Mouse (Mus musculus) adrenal gland, adult (tissue): Measurements from ENCODE around the gene Taf7l.

ENCODE experiments used
- DNase-seq, 2 experiments: peaks; one replicate each; pipeline ENCODE4 v3.0.0; 2022 to 2023; ENCODE audit warnings: low spot score in 1 of 2; ENCODE audit not compliant: inconsistent age in 2 of 2

Taf7l gene

DNA sequence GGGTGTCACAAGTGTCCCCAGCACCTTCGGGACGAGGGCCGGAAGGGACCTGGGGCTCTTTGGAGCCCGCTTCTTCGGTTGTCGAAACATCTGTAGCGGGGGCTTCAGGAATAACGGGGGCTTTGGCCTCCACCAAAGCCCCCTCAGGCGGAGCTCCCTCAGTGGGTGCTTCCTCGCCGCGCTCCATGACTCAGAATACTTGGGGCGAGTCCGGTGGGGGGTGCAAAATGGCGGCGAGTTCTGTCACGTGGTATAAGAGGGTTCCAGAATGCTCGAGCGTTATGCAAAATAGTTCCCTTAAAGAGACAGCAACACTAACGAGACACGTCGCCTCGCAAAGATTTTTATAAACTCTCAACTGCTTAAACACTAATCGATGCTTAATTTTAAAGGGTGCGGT lies at the start of gene Taf7l:
TSS of gene Taf7l (minus strand) at position 201 of the 400 bp plus-strand sequence.
- DNase-seq = no peak

DNA sequence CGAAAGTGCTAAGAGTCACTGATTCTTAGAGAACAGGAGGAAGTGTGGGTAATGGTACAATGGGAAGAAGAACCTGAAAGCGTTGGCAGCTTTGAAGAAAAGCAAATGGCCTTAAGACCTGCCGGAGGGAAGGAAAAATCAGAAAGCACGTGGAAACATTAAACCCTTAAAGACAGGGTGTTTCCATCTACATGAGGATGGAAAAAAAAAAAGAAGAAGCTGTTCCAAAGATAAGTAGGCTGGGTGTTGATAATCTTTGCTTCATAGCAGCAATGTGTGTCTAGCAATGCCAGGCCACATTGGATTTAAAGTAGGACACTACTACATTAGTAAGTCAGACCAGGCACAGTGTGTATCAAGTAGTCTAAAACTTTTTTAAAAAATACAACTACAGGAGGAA lies 49.0 kb upstream of the Taf7l start:
- no peak for DNase-seq

GRCm38 (mm10) chrX:134523772-134524171 lies 47.5 kb upstream of the Taf7l start:
- DNase-seq = no peak

DNA sequence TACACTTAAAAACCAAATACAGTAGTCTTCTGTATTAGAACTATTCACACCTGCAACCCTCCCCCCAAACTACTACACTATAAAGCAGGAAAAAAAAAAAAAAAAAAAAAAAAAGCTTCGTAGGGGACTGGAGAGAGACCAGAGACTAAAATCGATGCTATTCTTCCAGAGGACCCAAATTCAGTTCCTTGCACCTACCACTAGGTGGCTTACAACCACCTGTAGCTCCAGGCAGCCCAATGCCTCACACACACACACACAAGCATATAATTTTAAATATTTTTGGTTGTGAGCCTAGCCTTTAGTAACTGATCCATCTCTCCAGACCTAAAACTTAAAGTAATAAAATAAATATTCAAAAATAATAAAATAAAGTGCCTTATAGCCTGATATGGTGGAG lies 33.2 kb upstream of the Taf7l start:
- no peak for DNase-seq

DNA sequence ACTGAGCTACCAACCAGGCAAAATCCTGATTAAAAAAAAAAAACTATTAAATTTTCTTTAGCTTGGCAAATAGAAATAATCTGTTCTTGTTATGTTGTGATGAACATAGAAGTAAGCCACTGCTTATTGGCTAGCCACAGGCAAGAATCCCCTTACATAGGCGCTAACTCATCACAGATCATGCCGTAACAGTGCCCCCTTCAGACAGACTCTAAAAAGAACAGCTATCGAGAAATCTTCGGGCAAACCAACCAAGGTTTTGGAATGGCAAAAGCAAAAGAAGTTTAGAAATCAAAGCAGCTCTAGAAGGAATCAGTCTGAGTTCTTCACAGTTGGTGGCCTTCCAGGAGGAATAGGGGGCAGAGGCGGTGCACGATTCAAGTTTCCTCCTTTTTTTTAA lies 31.7 kb upstream of the Taf7l start:
- no peak for DNase-seq

DNA sequence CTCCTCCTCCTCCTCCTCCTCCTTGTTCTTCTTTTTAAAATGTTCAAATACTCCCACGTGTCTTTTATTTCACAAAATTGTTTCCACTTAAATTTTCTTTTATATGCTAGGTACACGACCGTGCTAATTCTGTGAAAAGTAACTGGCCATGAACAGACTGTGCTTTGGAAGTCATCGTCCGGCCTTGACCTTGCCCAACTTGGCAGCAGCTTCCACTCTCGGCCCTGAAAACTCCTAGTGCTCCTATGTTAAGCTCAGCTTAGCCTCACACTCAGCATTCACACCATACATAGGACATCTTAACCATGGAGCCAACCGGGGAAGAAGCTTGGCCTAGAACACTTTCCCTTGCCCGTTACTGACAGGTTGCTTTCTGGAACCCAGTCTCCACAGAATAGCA lies 24.4 kb upstream of the Taf7l start:
- DNase-seq = peak; percentile 80 to 84

DNA sequence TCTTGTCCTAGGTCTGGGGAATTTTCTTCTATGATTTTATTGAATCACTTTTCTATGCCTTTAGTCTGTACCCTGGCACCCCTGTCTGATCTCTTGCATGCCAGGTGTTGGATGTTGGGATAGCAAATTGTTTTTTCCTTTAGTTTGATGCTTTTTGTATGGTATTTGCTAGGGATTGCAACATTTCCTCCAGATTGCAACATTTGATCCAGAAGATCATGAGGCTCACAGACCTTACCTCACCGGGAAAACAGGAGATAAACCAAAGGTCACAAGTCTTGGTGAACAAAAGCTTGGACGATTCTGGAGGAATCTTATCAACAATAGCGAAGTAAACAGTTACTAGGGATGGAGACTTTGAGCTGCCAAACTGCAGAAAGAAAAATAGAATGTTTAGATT lies 5.4 kb upstream of the Taf7l start:
- DNase-seq = no peak

DNA sequence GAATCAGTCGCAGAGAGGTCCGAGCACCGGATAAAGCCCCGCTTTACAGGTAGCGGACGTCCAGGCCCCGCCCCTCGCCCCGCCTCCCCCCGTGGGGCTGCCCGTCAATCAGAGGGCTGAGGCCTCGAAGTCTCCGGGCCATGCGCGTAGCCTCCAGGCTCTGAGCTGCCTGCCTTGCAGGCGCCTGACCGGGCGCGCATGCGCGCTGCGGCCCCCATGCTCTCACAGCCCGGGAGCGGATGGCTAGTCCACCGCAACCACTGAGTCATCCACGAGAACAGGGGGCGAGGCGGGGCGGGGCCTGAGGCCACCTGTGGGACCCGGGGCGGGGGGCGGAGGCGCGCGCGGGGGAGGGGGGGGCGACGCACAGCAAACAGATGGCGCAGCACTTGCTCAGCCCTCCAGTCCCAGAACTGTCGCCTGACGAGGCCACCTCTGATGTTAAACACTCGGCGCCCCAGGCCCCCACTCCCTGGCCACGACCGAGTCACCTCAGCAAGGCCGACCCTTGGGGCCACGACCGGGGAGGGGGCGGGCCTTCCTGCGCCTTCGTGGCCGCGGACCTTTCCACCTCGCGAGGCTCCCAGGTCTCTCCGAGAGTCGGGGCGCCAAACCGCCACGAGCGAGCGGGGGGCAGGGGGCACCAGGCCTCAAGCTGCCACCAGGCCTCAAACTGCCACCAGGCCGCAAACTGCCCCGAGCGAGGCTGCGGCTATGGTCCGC lies 1.1 kb downstream of the Taf7l start:
- DNase-seq = no peak

DNA sequence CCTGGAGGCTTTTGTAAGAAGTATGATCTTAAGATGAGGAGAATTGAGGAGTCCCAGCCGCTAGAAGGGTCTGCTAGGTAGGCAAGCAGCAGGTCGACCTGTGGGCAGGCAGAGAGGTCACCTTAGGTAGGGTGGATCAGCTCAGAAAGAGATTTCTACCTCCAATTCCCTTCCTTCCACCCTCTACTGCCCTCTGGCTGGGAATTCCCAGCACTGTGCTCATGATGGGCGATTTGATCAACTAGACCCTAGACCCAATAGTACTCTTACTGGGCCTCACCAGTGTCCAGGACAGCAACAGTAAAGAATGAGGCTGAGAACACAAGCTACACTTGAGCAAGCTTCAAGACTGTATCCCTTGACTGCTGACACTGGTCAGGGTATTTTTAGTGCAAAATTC lies 49.0 kb downstream of the Taf7l start:
- DNase-seq = no peak

GRCm38 (mm10) chrX:134426819-134427218 lies 49.5 kb downstream of the Taf7l start:
- no peak for DNase-seq

GRCm38 (mm10) chrX:134425798-134426197 lies 50.5 kb downstream of the Taf7l start:
- no peak for DNase-seq

DNA sequence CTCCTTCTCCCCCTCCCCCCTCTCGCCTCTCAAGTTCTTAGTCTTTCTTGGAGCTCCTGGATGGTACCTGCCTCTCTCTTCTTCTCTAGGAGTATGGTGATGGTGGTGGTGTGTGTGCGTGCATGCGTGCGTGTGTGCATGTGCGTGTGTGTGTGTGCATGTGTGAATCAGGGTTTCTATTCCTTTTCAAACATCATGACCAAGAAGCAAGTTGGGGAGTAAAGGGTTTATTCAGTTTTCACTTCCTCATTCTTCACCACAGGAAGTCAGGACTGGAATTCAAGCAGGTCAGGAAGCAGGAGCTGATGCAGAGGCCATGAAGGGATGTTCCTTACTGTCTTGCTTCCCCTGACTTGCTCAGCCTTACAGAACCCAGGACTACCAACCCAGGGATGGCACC lies 52.0 kb downstream of the Taf7l start:
- DNase-seq = no peak

- DNase-seq = no peak
These were observed 56.2 kb downstream of the Taf7l start for GRCm38 (mm10) chrX:134420097-134420496.

DNA sequence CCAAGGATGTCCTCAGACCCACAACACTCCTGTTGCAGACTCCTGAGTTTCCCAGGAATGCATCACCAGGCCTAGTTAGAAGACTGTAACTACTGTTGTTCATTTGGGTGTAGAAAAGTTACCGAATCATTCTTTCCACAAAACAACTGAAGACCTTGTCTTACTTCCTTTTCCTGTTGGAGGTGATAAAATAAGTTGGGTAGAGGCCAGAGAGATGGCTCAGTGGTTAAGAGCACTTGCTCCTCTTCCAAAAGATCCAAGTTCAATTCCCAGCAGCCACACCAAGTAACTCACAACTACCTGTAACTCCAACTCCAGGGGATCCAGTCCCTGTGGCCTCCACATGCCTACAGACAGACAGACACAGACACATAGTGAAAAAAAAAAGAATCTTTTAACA lies 64.2 kb downstream of the Taf7l start:
- DNase-seq = no peak
